Mouse (Mus musculus) brain, embryonic 14.5 days (tissue): Measurements from ENCODE around the gene Grm4. TPM values are rescaled to one million over a fixed set of nuclear protein-coding genes. Genes with fewer than 3 reads are reported as not detected.

Experiments
- DNase-seq: peaks from one replicate; pipeline ENCODE4 v3.0.0-alpha.2; 2011; ENCODE audit warnings: low read depth
- CTCF ChIP-seq: fragments of 200-500 bp; IDR thresholded peaks from 2 replicates; pipeline ENCODE4 v1.5.1; 2012; ENCODE audit warnings: inconsistent platforms, mild to moderate bottlenecking, moderate library complexity, borderline replicate concordance; ENCODE audit not compliant: insufficient read depth, insufficient read length; ENCODE audit errors: extremely low read depth
- POLR2A ChIP-seq: fragments of 200-500 bp; IDR thresholded peaks from 2 replicates; pipeline ENCODE4 v1.6.1; 2012; ENCODE audit warnings: mild to moderate bottlenecking, inconsistent platforms, borderline replicate concordance; ENCODE audit not compliant: poor library complexity, insufficient read depth, insufficient read length, severe bottlenecking; ENCODE audit errors: extremely low read depth
- polyA plus RNA-seq: library from polyadenylated mRNA; depleted of rRNA; stranded (reverse); fragments of >200 nt; gene quantifications from 2 replicates; pipeline ENCODE4 v1.2.3, GENCODE M21; 2012

Gene Grm4
- polyA plus RNA-seq, 1 experiment = 28.0 TPM

GRCm38 (mm10) chr17:27445364-27446075 is 75.7 kb downstream of the Grm4 start:
- TF ChIP-seq POLR2A (no peak), CTCF (no peak)
- DNase-seq = peak; percentile 59

- peak; percentile 60 for DNase-seq
These were observed 78.6 kb downstream of the Grm4 start for GRCm38 (mm10) chr17:27442538-27443113.

GRCm38 (mm10) chr17:27441778-27442177 is 79.4 kb downstream of the Grm4 start:
- TF ChIP-seq CTCF (no peak), POLR2A (no peak)
- DNase-seq = no peak

More at GRCm38 (mm10) chr17:27442538-27443113, 78.6 kb downstream of the Grm4 start:
- TF ChIP-seq CTCF = no peak
- no peak for TF ChIP-seq POLR2A

- DNase-seq = peak; percentile 65
- no peak for TF ChIP-seq CTCF
These were observed 85.4 kb downstream of the Grm4 start for GRCm38 (mm10) chr17:27435799-27436198.

- DNase-seq = no peak
- TF ChIP-seq CTCF = no peak
- TF ChIP-seq POLR2A = no peak
These were observed 86.0 kb downstream of the Grm4 start for GRCm38 (mm10) chr17:27435225-27435624.

GRCm38 (mm10) chr17:27434066-27434465 is 87.1 kb downstream of the Grm4 start:
- no peak for TF ChIP-seq POLR2A
- DNase-seq = no peak

- DNase-seq = peak; percentile 43
These were observed 88.0 kb downstream of the Grm4 start for GRCm38 (mm10) chr17:27433179-27433680.

GRCm38 (mm10) chr17:27432145-27432650 is 89.0 kb downstream of the Grm4 start:
- TF ChIP-seq POLR2A = no peak
- no peak for TF ChIP-seq CTCF
- DNase-seq = peak; percentile 61

More at GRCm38 (mm10) chr17:27433179-27433680, 88.0 kb downstream of the Grm4 start:
- TF ChIP-seq CTCF (no peak), POLR2A (no peak)

- DNase-seq = no peak
- TF ChIP-seq POLR2A = no peak
- no peak for TF ChIP-seq CTCF
These were observed 90.0 kb downstream of the Grm4 start for GRCm38 (mm10) chr17:27431049-27431839.

- TF ChIP-seq POLR2A = no peak
- no peak for TF ChIP-seq CTCF
- no peak for DNase-seq
These were observed 91.4 kb downstream of the Grm4 start for GRCm38 (mm10) chr17:27429757-27430156.

GRCm38 (mm10) chr17:27425016-27425415 is 96.2 kb downstream of the Grm4 start:
- TF ChIP-seq CTCF (no peak), POLR2A (no peak)
- DNase-seq = no peak
